Mouse (Mus musculus) heart, postnatal 0 days (tissue): ENCODE measurements around the gene 9430097D07Rik.

Source experiments
- CTCF ChIP-seq: IDR thresholded peaks from 2 replicates; pipeline ENCODE4 v1.5.1; 2016; ENCODE audit warnings: antibody characterized with exemption, control low read depth, low read depth
- EP300 ChIP-seq: IDR thresholded peaks from 2 replicates; pipeline ENCODE4 v1.6.1; 2016; ENCODE audit warnings: antibody characterized with exemption, low read depth

DNA sequence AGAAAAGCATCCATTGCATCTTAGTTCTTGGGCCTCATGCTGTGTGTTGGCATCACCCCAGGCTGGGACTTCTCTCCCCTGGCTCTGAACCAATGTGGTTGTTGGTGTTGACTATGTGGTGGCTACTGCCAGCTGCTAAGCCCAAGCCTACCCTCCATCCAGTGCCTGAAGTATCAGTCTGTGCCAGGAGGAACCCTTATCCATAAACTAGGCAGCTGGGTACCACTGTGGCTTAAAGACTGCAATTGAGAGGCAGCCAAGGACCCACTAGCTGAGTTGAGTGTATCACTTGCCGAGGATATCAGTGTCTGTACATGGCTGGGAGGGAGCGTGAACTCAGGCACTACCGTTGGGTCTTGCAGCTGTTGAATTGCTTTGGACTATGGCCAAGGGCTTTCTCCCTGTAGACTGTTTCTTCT lies 32.4 kb downstream of the 9430097D07Rik start:
- TF ChIP-seq CTCF (no peak), EP300 (no peak)
